Mouse (Mus musculus) limb, embryonic 11.5 days (tissue): ENCODE data around the gene Rbfox1. TPM values are rescaled to one million over a fixed set of nuclear protein-coding genes. Genes with fewer than 3 reads are reported as not detected.

ENCODE experiments used
- ATAC-seq: fragments of 200-750 bp; cut with Nextera tagmentation; 2 replicates; pipeline ENCODE4 v1.8.0; 2017; ENCODE audit warnings: low read depth; ENCODE audit not compliant: insufficient number of reproducible peaks, low FRiP score, low TSS enrichment
- DNase-seq: peaks from one replicate; pipeline ENCODE4 v3.0.0-alpha.2; 2015; ENCODE audit warnings: low spot score
- H3K27ac ChIP-seq: fragments of 300-500 bp; sonication (generic); replicated peaks from 2 replicates; pipeline ENCODE4 v1.5.1; 2014; ENCODE audit warnings: low read depth, mild to moderate bottlenecking, low read length
- H3K27me3 ChIP-seq: fragments of 300-500 bp; sonication (generic); 2 replicates; pipeline ENCODE4 v1.6.1; 2014; ENCODE audit warnings: mild to moderate bottlenecking, low read length, mixed read lengths; ENCODE audit not compliant: control insufficient read depth, insufficient read depth
- H3K36me3 ChIP-seq: fragments of 300-500 bp; sonication (generic); 2 replicates; pipeline ENCODE4 v1.6.1; 2014; ENCODE audit warnings: mild to moderate bottlenecking, low read length, moderate library complexity, mixed read lengths; ENCODE audit not compliant: control insufficient read depth, insufficient read depth
- H3K4me1 ChIP-seq: fragments of 300-500 bp; sonication (generic); 2 replicates; pipeline ENCODE4 v1.6.1; 2014; ENCODE audit warnings: low read length, mixed read lengths; ENCODE audit not compliant: control insufficient read depth, insufficient read depth
- H3K4me2 ChIP-seq: fragments of 300-500 bp; sonication (generic); 2 replicates; pipeline ENCODE4 v1.6.1; 2014; ENCODE audit warnings: low read depth, mild to moderate bottlenecking, moderate library complexity; ENCODE audit not compliant: severe bottlenecking
- H3K4me3 ChIP-seq: fragments of 300-500 bp; sonication (generic); 2 replicates; pipeline ENCODE4 v1.5.1; 2014; ENCODE audit warnings: low read depth, low read length
- H3K9ac ChIP-seq: fragments of 300-500 bp; sonication (generic); 2 replicates; pipeline ENCODE4 v1.6.1; 2014; ENCODE audit warnings: mild to moderate bottlenecking, low read length
- H3K9me3 ChIP-seq: fragments of 300-500 bp; sonication (generic); 2 replicates; pipeline ENCODE4 v1.6.1; 2016; ENCODE audit warnings: low read length; ENCODE audit not compliant: control insufficient read depth
- WGBS: fragments of 180-500 bp; shearing (Covaris S2); extraction: QIAGEN DNeasy Blood & Tissue Kit; methylation state at CpG from one replicate; pipeline ENCODE4 v1.1.7; 2014; 5-methylcytosine and 5-hydroxymethylcytosine counted together
- polyA plus RNA-seq: library from polyadenylated mRNA; unstranded; fragments of >200 nt; fragmentation: Nextera tagmentation; extraction: Ambion mirVana; gene quantifications from 2 replicates; pipeline ENCODE4 v1.2.1, GENCODE M21; 2014

The Rbfox1 gene
- polyA plus RNA-seq, 1 experiment from 2014 or later, result 0.81 TPM

DNA sequence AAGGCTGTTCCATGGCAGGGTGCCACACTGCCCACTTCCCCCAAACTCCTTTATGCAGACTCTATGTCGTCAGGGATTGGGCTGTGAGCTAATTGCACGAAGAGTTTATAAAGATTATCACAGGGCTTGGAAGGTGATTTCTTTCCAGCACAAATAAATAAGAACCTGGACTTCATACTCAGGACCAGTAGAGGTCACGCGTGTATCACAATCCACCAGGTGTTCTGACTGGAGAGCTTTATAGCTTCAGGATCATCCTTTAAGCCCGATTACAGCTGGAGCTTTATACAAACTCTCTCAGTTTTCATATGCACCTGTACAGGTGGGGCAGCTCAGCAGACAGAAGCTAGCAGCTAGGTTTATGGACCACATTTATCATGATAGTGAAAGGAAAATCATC is 623.8 kb downstream of the Rbfox1 start:
- Histone ChIP-seq H3K4me2 (no peak overlapping the region), H3K9ac (no peak overlapping the region), H3K4me3 (no peak overlapping the region), H3K4me1 (no peaks in the 10 kb centered on the region), H3K27ac (no peak overlapping the region), H3K36me3 (no peaks in the 10 kb centered on the region), H3K27me3 (no peaks in the 10 kb centered on the region), H3K9me3 (no peaks in the 10 kb centered on the region)
- ATAC-seq, result no peak
- no peak for DNase-seq
- 73% methylated on average over 5 of the region's 5 CpGs for WGBS

DNA sequence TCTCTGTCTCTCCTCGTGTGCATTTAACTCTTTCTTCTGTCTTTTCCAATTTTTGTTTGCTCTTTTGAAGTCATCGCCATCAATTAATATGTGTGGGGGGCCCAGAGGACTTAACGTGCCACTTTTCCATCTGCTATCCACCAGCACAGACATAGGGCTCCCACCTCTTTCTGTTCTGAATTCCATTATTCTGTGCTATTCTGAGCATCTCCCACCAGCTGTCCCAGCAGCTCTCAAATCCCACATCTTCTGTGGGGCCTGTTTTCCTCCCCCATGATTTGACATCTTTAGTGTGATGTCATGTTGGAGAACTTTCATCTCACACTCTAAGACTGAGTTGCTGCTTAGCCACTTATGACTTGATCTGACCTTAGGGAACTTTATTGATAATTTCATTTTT is 634.3 kb downstream of the Rbfox1 start:
- DNase-seq, result no peak
- Histone ChIP-seq H3K9ac (no peak overlapping the region), H3K27me3 (no peaks in the 10 kb centered on the region), H3K9me3 (no peaks in the 10 kb centered on the region), H3K4me1 (no peaks in the 10 kb centered on the region), H3K4me2 (no peak overlapping the region), H3K36me3 (no peaks in the 10 kb centered on the region), H3K4me3 (no peak overlapping the region), H3K27ac (no peak overlapping the region)
- WGBS, result 81% methylated on average over 3 of the region's 3 CpGs
- no peak for ATAC-seq

DNA sequence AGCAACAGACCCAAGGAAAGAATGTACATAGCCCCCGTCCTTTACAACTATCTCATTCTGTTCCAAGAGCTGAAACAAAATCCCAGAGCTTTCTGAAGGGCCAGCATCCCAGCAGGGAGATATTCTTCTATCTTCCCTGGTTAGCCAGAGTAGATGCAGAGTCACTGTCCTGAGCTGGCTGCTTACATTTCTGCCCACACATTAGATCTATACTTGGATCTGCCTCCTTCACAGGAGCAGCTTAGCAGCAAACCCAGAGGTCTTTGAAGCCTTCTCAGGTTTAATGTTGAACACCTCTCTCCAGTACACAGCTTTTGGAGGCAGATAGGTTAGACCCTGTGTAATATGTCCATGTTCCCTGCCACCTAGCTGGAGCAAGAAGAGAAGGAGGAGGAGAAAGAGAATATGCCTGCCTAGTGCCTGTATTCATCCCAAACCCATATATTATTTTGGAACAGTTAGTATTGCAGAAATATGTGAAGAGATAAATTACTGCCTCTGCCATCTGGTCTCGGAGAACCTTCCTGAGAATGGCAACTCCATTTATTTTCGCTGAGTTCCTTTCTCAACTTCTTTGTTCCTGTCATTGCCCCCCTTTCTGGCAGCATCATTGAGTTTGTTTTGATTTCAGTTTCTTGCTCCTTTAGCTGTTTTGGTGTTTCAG is 640.5 kb downstream of the Rbfox1 start:
- Histone ChIP-seq H3K4me1 (no peaks in the 10 kb centered on the region), H3K27ac (no peak overlapping the region), H3K27me3 (no peaks in the 10 kb centered on the region), H3K4me2 (no peak overlapping the region), H3K9me3 (no peaks in the 10 kb centered on the region), H3K9ac (no peak overlapping the region), H3K4me3 (no peak overlapping the region), H3K36me3 (no peaks in the 10 kb centered on the region)
- 71% methylated on average over 3 of the region's 3 CpGs for WGBS
- DNase-seq (no peak), ATAC-seq (no peak)

DNA sequence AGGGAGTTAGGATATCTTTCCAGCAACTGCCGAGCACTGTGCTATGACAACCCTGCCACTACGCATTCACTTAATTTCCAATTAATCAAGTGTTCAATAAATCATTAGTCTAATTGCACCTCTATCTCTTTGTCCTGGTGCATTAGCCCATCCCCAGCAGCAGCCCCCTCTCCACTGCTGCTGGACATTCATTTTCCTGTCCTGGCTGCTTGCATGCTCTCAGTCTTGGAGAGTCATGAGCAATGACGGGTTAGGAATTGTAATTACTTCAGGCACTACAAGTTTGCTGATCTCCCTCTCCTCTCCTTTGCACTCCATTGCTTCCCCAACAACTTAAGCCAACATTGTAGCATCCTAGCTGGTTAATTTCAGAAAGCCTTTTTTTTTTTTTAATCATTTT is 646.3 kb downstream of the Rbfox1 start:
- Histone ChIP-seq H3K4me1 (no peaks in the 10 kb centered on the region), H3K4me2 (no peak overlapping the region), H3K27ac (no peak overlapping the region), H3K9me3 (no peaks in the 10 kb centered on the region), H3K9ac (no peak overlapping the region), H3K27me3 (no peaks in the 10 kb centered on the region), H3K36me3 (no peaks in the 10 kb centered on the region), H3K4me3 (no peak overlapping the region)
- DNase-seq (no peak), ATAC-seq (no peak)
- 78% methylated on average over 3 of the region's 3 CpGs for WGBS

DNA sequence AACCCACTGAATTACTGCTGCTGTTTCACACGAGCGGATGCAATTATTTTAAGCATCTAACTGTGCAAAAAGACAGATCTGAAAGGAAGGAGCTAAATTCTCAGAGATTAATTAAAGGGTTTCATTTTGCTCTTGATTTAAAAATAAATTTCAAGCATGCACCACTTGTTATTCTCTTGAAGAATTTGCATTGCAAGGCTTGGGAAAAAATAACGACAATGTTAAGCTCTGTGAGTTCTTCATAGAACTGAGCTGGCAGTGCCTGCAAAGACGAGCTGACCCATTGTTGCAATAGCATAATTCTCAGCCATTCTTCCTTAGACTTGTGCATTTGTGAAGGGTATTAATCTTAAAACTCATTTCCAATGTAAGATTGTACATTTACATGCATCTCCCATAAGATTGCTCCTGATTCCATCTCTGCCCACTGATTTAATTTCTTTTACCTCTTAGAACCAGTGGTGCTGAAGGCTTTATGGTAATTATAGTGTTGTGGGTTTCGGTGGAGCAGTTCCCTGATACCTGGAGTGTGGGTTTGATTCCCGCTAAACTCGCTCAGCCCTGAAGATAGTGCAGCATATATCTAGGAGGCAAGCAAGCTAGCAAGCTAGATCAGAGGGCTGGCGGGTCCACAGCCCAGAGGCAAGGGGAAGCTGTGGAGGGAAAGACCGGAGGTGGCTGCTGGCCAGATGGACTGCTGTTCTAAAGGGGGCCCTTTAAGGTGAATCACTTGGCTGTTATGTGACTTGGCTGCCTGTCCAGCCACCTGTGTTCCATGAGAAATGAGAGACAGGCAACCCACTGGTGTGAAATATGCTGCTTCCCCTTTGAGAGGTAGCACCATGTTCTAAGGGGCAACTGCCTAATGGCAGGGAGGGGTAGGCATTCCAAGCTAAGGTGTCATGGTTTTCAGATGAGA is 647.2 kb downstream of the Rbfox1 start:
- H3K4me3 ChIP-seq, result no peak overlapping the region
- no peak for DNase-seq
- H3K4me2 ChIP-seq, result no peak overlapping the region
- no peaks in the 10 kb centered on the region for H3K9me3 ChIP-seq
- no peak overlapping the region for H3K9ac ChIP-seq
- H3K36me3 ChIP-seq, result no peaks in the 10 kb centered on the region
- H3K27ac ChIP-seq, result no peak overlapping the region
- no peaks in the 10 kb centered on the region for H3K27me3 ChIP-seq
- no peak for ATAC-seq
- no peaks in the 10 kb centered on the region for H3K4me1 ChIP-seq
- WGBS, result 80% methylated on average over 9 of the region's 9 CpGs

DNA sequence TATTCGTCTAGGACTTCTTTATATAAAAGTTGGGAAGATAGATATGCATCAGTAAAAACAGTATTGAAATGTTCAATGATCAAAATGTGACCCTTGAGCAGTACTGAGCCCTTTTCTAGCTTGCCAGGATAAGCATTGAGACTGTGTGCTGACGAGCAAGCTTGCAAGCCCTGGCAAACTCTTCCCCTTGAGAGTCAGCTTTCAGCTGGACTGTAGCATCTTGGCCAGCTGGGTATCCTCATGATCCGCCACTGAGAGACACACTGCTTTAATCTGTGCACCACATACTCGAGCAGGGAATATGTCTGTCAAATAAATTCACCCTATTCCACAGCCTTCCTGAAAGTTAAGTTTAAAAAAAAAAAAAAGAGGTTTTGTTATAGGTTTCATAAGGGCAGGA is 670.6 kb downstream of the Rbfox1 start:
- DNase-seq (no peak), ATAC-seq (no peak)
- no peak overlapping the region for H3K27ac ChIP-seq
- H3K9ac ChIP-seq, result no peak overlapping the region
- WGBS, result 57% methylated on average over 4 of the region's 4 CpGs
- no peaks in the 10 kb centered on the region for H3K4me1 ChIP-seq
- no peaks in the 10 kb centered on the region for H3K9me3 ChIP-seq
- no peak overlapping the region for H3K4me2 ChIP-seq
- no peak overlapping the region for H3K4me3 ChIP-seq
- H3K36me3 ChIP-seq, result no peaks in the 10 kb centered on the region
- H3K27me3 ChIP-seq, result no peaks in the 10 kb centered on the region

DNA sequence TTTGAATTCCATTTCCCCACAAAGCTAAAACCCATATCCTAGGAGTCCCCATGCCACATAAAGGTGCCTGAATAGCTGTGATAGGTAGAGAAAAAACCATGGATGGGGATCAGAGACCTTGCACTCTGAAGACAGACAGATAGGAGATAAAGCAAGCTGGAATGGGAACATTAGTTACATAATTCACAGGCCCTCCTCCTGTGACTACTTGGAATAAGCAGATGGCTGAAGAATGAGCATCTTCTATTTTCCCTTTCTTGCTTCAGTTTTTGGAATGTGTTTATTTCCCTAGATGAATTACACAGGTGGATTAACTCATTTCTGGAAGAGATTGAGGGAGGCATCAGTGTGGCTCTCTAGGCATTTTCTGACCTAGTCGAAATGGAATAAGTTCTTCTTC is 672.6 kb downstream of the Rbfox1 start:
- no peaks in the 10 kb centered on the region for H3K4me1 ChIP-seq
- no peak for ATAC-seq

DNA sequence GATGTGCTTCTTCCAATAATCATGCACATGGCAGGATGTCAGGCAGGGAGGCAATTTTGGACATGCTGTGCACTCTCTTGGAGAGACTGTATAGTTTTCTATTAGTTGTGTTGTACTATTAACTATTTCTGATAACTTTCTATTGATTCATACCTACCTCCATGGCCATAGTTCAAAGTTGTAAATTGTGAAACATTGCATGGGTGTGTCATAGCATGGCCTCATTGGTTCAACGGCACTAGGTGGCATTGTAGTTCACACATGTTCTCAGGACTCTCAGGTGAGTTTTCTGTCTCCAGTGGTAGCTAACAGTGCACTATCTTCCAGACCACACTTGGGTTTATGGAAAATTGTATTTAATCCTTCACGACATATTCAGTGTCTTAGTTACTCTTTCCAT is 699.5 kb downstream of the Rbfox1 start:
- Histone ChIP-seq H3K36me3 (no peaks in the 10 kb centered on the region), H3K9me3 (no peaks in the 10 kb centered on the region), H3K27ac (no peak overlapping the region), H3K27me3 (no peaks in the 10 kb centered on the region), H3K4me1 (no peaks in the 10 kb centered on the region), H3K4me2 (no peak overlapping the region), H3K9ac (no peak overlapping the region), H3K4me3 (no peak overlapping the region)
- WGBS, result 84% methylated on average over 2 of the region's 2 CpGs
- no peak for DNase-seq
- ATAC-seq, result no peak

More for the DNA sequence above, 672.6 kb downstream of the Rbfox1 start:
- DNase-seq, result no peak
- Histone ChIP-seq H3K9me3 (no peaks in the 10 kb centered on the region), H3K4me2 (no peak overlapping the region), H3K9ac (no peak overlapping the region), H3K36me3 (no peaks in the 10 kb centered on the region), H3K27ac (no peak overlapping the region), H3K27me3 (no peaks in the 10 kb centered on the region), H3K4me3 (no peak overlapping the region)
- WGBS, result 79% methylated on average over 1 of the region's 1 CpGs
